Mouse (Mus musculus) retina, postnatal 1 day (tissue): ENCODE results near the gene Pitpna.

Experiments used
- DNase-seq: peaks from one replicate; pipeline ENCODE4 v3.0.0-alpha.2; 2012

Pitpna gene

DNA sequence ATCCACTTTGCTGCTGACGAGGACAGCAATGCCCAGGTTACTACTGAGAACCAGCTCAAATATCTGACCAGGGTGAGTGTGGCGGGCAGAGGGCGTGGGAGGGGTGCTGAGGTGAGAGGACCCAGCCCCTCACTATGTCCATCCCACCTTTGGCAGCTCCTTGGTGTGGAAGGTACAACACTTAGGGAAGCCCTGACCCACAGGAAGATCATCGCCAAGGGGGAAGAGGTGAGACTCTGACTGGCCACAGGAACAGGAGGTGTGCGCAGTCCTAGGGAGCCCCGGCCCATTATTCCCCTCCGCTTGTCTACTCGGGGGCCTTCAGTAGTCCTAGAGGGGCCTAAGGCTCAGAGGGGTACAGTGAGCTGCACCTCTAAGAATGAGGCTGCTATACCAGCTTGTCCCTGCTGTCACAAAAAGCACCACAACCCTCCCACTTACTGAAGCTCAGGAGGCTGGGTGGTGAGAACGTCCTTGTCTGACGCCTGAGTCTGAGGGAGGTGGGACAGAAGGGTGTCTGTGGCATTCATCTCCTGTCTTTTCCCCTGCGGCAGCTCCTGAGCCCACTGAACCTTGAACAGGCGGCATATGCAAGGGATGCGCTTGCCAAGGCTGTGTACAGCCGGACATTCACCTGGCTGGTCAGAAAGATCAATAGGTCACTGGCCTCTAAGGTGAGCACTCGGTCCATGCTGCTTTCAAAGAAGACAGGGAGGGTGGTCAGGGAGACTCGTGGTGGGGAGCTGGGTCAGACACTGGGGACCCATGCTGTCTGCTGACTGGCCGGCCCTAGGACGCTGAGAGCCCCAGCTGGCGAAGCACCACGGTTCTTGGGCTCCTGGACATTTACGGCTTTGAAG, 73.3 kb downstream of the Pitpna start:
- DNase-seq: no peak

- DNase-seq: no peak
Measured at GRCm38 (mm10) chr11:75662131-75662530, 74.2 kb downstream of the Pitpna start.

DNA sequence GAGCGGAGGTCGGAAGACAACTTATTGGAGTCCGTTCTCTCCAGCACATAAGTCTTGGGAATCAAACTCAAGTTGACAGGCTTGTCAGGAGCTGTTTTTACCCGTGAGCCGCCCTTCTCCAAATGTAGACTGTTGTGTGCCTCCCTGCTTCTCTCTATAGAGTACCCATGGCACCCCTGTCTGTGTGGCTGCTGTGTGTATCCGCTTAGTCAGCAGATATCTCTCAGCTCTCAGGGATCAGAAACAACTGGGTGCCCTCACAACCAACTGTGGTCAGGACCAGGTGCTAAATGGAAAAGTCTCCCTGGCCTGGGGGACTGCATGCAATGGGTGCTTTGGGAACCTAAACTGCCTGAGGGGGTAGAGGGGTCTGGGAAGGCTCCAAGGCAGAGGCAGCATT, 78.4 kb downstream of the Pitpna start:
- DNase-seq: no peak

DNA sequence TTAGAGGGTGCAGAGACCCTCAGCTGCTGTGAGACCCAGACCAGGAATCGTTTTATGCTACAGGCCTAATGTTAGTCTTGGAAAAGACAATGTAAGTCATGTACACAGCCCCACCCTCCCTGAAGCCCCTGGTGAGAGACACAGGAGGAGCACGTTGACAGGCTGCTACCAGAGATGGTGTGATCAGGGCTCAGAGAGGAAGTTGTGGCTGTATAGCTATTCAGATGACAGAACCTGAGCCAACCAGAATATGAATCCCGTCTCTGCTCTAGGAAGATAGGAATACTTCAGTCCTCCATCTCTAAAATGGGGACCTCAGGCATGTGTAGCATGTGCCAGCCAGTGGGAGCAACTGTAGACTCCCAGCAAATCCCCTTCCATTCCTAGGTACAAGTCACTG, 80.7 kb downstream of the Pitpna start:
- DNase-seq: no peak

- no peak for DNase-seq
Measured at GRCm38 (mm10) chr11:75669176-75669852, 81.4 kb downstream of the Pitpna start.

GRCm38 (mm10) chr11:75669853-75670200, 81.9 kb downstream of the Pitpna start:
- DNase-seq: no peak

GRCm38 (mm10) chr11:75671426-75672180, 83.7 kb downstream of the Pitpna start:
- no peak for DNase-seq

DNA sequence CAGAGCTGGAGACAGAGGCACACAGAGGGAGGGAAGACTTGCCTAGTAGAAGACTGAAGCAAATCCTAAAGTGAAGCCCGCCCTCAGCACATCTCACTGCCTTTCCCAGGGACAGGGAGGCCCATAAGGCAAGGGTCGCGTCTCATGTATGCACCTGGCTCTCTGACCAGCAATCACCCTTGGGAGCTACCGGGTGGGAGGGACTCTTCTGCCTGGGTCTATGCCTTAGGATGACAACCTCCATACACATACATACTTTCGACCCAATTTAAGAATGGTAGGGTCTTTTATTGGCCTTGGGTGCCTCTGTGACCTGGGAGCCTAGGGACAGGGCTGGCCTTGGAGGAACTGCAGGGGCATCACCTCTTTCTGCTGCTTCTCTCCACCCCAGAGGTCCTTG, 85.5 kb downstream of the Pitpna start:
- no peak for DNase-seq

- DNase-seq: no peak
Measured at GRCm38 (mm10) chr11:75674875-75675274, 87.0 kb downstream of the Pitpna start.

DNA sequence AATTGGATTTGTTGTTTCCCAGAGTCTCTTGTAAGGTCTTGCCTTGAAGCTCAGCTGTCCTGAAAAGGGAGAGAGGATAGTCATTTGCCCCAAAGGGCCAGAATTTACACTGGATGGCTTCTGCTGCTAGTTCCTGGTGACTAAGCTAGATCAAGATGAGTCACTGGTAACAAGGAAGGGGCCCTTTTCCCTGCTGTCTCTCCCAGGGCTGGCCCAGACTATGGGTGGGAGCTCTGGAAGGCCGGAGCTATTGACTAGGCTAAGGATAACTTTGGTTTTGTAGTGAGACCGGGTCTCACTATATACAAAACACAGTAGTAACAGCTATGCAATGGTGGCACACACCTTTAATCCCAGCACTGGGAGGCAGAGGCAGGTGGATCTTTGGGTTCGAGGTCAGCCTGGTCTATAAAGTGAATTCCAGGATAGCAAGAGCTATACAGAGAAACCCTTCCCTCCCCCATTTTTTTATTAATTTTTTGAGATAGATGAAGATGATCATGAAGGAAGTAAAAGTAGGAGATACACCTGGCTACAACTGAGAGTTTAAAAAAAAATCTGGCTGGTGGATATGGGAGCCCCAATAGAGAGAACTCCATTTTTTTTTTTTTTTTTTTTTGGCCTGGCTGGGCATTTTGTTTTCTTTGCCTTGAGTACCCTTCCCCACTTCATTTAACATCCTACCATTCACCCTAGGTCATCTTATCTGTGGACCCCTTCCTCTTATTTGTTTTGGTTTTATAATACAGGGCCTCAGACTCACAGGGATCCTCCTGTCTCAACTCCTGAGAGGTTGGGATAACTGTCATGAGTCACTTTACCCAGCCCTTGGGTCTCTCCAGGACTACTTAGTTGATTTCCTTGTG, 90.2 kb downstream of the Pitpna start:
- no peak for DNase-seq
